Mouse (Mus musculus): ENCODE measurements around the gene Cyb561. TPM values are rescaled to one million over a fixed set of nuclear protein-coding genes. Genes with fewer than 3 reads are reported as not detected.

Cyb561 gene
- 10 to 100 TPM; 36.6 to 38.9 TPM for total RNA-seq (2021)

GRCm38 (mm10) chr11:105952911-105953386, at the start of gene Cyb561:
Gene Cyb561 (minus strand): TSS chr11:105953336.
- intact Hi-C loops (cut with DNase I), result no loop called here
- DNase-seq, result no peak

- DNase-seq, result no peak
- intact Hi-C loops (cut with DNase I), result no loop called here
These were observed 48.6 kb upstream of the Cyb561 start for GRCm38 (mm10) chr11:106001718-106002117.

DNA sequence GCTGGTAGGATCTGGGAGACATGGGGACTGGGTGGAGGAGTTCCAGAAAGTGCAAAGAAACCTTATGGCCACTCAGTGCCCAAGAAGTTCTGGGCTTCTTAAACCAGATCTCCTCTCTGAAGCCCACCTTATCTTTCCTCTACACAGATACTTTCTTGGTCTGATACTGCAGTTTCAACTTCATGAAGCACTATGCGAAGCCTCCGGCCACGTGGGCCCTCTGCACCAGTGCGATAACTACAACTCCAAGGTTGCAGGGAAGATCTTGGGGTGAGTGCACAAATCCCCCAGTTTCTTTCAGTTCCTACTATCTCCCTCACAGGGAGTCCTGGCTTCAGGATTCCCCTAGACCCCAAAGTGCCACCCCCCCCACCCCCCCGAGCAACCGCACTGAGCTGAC, 46.9 kb upstream of the Cyb561 start:
- intact Hi-C loops (cut with DNase I), result no loop called here

DNA sequence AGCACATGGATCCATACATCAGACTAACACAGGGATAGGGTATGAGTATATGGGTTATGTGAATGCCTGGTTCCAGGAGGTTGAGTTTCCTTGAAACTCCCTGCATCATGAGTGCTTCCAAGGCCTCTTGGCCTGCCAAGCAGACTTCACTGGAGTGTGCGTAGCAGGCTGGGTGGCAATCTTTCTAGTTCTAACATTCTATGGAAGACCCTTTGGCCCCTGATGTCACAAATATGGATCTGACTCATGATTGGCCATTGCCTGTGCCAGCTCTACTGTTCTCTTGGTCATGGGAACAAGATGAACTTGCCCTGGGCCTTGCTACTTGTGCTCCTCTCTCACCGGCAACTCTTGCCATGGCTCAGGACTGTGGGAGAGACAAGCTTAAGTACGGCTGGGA, 41.2 kb upstream of the Cyb561 start, which contains the start of gene Ace3:
Gene Ace3, plus strand, starts transcription at position 301 of the 400 bp plus-strand sequence.
- no peak for DNase-seq
- intact Hi-C loops (cut with DNase I), result no loop called here

More for the DNA sequence above, 46.9 kb upstream of the Cyb561 start:
- DNase-seq, result no peak

GRCm38 (mm10) chr11:105990231-105990630, 37.1 kb upstream of the Cyb561 start:
- intact Hi-C loops (cut with DNase I), result no loop called here
- DNase-seq, result no peak

GRCm38 (mm10) chr11:105989446-105989845, 36.3 kb upstream of the Cyb561 start:
- DNase-seq, result no peak

DNA sequence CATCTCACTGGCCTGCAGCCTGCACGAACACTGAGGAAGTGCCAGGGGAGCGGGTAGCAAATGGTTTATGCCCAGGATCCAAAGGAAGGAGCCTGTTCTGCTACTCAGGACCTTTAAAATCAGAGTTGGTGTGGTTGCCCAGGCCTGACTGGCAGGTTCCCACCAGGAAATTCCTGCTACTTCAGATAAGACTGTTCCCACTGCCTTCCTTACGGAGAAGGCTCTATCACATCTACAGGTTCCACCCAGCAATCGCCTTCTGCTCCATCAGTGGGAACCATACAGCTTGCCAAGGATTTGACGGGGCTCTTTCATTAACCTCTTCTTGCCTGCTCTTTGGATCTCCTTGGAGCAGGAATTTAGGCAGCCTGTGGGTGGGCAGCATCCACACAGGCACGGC, 34.3 kb upstream of the Cyb561 start:
- intact Hi-C loops (cut with DNase I), result no loop called here
- no peak for DNase-seq

More at GRCm38 (mm10) chr11:105989446-105989845, 36.3 kb upstream of the Cyb561 start:
- intact Hi-C loops (cut with DNase I), result no loop called here

DNA sequence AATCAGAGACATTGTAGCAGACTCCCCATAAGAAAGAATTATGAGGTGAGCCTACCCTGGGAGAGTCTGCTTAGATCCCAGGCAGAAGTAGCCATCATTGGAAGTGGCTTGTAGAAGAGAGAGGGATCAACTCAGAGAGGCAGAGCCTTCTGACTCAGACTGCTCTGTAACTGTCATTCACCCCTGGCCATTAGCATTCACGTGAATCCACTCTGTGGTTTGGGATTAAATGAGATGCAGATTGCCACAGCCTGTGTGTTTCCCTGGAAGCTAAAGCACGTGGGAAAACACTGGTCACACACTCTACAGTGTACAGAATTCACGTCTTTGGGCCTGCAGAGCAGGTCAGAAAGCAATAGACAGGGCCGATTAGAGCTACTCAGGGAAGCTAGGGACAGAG, 31.3 kb upstream of the Cyb561 start:
- no peak for DNase-seq
- intact Hi-C loops (cut with DNase I), result no loop called here

DNA sequence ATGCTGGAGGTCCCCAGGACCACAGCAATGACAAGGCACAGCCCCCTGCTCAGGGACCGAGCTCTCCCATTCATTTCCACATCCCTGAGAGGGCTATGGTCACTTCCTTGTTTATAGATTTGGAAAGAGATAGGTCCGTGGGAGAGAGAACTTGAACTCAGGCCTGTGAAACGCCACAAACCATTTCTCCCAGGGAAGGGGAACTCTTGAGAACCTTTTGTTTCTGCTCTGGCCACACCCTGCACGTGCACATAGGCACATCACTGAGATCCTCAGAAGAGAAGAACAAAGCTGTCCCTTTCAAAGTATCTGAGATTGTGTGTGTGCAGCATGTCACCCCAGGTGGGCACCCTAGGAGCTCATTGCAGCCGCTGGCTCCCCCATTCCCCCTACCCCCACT, 25.5 kb upstream of the Cyb561 start:
- no peak for DNase-seq
- intact Hi-C loops (cut with DNase I), result no loop called here

DNA sequence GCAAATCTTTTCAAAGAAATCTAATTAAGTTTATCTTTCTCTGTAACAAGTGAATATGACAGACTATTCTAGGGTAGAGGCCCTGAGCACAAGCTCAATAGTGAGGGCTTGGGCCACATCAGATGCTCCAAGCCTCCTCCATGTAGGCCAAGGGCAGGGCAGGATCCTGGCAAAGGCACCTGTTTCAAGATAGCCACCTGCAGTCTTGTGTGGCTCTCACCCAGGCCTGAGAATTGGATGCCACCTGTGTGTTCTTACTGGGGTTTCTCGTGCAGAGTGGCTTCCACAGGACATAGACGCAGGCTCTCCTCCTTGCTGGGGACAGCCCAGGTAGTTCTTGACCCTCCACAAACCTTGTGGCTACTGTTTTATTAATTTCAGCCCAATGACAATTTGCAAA, 25.1 kb upstream of the Cyb561 start:
- no peak for DNase-seq
- intact Hi-C loops (cut with DNase I), result no loop called here

GRCm38 (mm10) chr11:105975636-105976035, 22.5 kb upstream of the Cyb561 start:
- no peak for DNase-seq
- intact Hi-C loops (cut with DNase I), result no loop called here

- DNase-seq, result no peak
- intact Hi-C loops (cut with DNase I), result no loop called here
These were observed 21.9 kb upstream of the Cyb561 start for GRCm38 (mm10) chr11:105975050-105975449.

DNA sequence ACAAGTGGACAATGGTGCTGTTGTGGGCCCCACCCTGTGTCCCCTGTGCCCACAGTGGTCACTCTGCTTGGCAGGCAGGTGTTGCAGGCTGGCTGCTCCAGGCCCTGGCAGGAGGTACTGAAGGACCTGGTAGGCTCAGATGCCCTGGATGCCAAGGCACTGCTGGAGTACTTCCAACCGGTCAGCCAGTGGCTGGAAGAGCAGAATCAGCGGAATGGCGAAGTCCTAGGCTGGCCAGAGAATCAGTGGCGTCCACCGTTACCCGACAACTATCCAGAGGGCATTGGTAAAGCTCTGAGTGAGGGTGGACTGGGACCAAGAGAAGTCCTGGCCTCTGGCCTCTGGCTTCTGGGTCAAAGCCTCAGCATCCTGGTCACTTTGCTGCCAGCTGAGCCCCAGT, 21.5 kb upstream of the Cyb561 start:
- intact Hi-C loops (cut with DNase I), result no loop called here
- DNase-seq, result peak; percentile 39

DNA sequence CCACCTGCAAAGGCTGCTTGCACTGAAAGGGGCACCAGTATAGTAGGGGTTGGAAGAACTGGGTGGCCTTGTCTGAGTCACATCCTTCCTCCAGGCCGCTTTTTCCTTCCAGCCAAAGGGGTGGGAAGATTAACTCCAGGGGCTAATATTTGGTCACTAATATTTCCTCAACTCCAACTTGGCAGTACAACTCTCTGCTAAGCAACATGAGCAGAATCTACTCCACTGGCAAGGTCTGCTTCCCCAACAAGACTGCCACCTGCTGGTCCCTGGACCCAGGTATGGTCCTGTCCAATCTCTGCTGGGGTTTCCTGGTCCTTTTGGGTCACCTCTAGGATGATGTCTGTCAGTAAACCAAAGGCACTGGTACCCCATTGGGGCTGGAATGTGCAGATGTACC, 16.4 kb upstream of the Cyb561 start:
- DNase-seq, result peak; percentile 36
- intact Hi-C loops (cut with DNase I), result no loop called here

DNA sequence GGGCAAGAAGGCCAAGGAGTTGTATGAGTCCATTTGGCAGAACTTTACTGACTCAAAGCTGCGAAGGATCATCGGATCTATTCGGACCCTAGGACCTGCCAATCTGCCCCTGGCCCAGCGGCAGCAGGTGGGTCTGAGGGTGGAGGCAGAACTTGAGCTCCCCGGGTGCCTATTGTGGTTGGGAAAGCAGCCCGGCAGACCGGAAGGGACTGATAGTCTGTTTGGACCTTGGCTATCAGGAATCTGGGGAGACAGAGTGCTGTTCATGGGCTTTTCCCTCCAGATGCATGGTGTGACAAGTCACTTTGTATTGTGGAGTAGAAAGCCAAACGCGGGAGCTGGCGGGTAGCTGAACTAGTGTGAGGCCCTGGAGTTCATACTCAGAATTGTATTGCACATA, 15.8 kb upstream of the Cyb561 start:
- intact Hi-C loops (cut with DNase I), result no loop called here
- no peak for DNase-seq

DNA sequence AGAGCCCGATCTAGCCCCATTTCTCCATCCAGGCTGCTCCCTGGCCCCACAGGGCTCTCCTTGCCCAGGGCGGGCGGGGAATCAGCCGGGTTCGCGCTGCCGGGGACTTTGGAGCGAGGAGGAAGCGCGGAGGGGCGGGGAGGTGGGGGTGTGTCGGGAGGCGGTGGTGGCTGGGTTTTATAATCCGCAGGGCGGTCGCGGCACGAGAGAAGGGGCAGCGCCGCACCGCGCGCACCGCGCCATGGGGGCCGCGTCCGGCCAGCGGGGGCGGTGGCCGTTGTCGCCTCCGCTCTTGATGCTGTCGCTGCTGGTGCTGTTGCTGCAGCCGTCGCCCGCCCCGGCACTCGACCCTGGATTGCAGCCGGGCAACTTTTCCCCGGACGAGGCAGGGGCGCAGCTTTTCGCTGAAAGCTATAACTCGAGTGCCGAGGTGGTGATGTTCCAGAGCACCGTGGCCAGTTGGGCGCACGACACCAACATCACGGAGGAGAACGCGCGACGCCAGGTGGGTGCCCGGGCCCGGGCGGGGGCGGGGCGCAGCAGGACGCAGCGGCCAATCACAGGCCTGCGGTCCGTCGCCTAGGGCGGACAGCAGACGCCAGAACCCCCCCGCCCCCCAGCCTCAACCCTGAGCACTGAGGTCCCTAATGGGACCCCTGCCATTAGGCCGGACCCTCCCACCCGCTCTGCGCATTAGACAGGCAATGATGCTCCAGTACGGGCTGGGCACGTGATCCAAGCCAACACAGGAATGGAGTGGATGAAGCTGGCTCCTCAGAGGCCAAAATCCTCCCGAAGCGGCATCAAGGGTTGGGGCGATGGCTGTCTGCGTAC, 14.8 kb upstream of the Cyb561 start, which contains the start of gene Ace:
Gene Ace, plus strand, starts transcription at position 205 of the 834 bp plus-strand sequence.
- intact Hi-C loops (cut with DNase I), result no loop called here
- DNase-seq, result peak; percentile 38

- intact Hi-C loops (cut with DNase I), result no loop called here
- DNase-seq, result no peak
These were observed 13.2 kb upstream of the Cyb561 start for GRCm38 (mm10) chr11:105966288-105966687.

- intact Hi-C loops (cut with DNase I), result no loop called here
These were observed 11.6 kb upstream of the Cyb561 start for GRCm38 (mm10) chr11:105964691-105965090.

DNA sequence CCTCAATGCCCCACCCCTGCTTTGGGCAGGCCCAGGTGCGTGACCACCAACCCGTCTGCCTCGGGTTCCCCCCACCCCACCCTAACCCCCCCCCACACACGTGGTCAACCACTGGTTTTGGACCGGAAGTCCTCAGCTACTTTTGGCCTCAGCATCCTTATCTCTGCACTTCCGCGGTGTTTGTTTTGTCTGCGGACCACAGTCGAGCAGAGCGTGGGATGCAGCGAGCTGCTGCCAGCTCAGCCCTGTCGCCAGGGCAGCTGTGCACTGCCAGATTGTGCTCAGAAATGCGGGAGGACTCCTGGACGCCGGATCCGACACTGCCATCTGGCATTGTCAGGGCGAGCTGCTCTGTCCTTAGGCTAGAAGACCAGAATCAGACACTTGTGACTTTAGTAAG, 6.2 kb upstream of the Cyb561 start:
- peak; percentile 76 for DNase-seq

More at GRCm38 (mm10) chr11:105964691-105965090, 11.6 kb upstream of the Cyb561 start:
- DNase-seq, result no peak

GRCm38 (mm10) chr11:105958566-105958965, 5.4 kb upstream of the Cyb561 start:
- no peak for DNase-seq
- intact Hi-C loops (cut with DNase I), result no loop called here

More for the DNA sequence above, 6.2 kb upstream of the Cyb561 start:
- intact Hi-C loops (cut with DNase I), result no loop called here

DNA sequence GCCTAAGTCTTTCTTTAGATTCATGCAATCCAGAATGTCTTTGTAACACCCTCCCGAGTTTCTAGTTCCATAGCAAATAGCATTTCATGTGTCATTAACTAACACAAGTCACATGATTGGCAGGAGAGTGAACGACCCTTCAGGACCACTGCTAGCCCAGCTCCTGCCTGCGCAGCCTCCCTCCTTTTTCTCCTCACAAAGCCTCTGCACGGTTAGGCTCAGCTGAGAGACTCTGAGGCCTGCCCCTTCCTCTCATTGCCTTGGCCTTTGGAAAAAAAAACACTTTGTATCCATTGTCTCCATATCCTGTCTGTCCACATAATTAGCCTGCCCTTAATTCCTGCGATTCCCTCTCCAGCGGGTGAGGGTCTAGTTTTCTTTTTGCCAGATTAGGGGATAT, 4.4 kb upstream of the Cyb561 start:
- DNase-seq, result no peak
- intact Hi-C loops (cut with DNase I), result no loop called here

DNA sequence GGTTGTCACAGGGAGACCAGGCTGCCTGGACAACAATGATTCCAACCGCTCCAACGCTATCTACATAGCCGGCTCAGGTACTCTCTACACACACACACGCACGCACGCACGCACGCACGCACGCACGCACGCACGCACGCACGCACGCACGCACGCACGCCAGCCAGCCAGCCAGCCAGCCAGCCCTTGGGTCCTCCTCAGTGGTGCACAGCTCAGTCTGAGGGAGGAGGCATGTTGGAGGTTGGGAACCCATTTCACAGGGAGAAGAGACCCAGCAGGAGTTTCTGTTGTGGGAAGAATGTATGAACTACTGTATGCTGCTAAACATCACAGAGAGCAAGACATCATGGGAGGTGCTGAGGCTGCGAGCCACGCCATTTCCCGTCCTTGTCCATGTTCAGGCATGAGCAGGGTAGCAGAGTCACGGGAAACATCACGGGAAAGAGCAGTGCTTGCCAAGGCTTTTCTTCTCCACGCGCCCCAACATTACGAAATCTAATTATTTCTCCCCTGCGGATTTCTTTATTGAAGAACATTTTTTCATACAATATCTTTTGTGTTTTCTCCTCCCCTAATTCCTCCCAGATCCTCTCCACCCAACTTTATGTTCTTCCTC, 2.8 kb upstream of the Cyb561 start:
- intact Hi-C loops (cut with DNase I), result no loop called here
- DNase-seq, result no peak
